Mouse (Mus musculus) bone marrow macrophage, adult 2 months (primary cell): ENCODE results near the gene Paox. TPM values are rescaled to one million over a fixed set of nuclear protein-coding genes. Genes with fewer than 3 reads are reported as not detected.
"Not testable (repeated sequence)": the region's sequence is repeated elsewhere in the genome, so short reads cannot be mapped to it uniquely, and the experiment has no call there.

Experiments
- H3K27ac ChIP-seq: 2 replicates; pipeline ENCODE4 v1.5.1; 2012; ENCODE audit warnings: low read depth, low read length; ENCODE audit not compliant: insufficient read depth
- H3K4me1 ChIP-seq: 2 replicates; pipeline ENCODE4 v1.6.1; 2012; ENCODE audit warnings: low read length; ENCODE audit not compliant: control insufficient read depth, insufficient read depth
- H3K4me3 ChIP-seq: 2 replicates; pipeline ENCODE4 v1.5.1; 2012; ENCODE audit warnings: mild to moderate bottlenecking, low read length, moderate library complexity; ENCODE audit not compliant: insufficient read depth
- CTCF ChIP-seq: IDR thresholded peaks from 2 replicates; pipeline ENCODE4 v1.5.1; 2012; ENCODE audit warnings: low read depth, mild to moderate bottlenecking, low read length, moderate library complexity
- POLR2A ChIP-seq: IDR thresholded peaks from 2 replicates; pipeline ENCODE4 v1.6.1; 2012; ENCODE audit warnings: mild to moderate bottlenecking, low read depth, low read length, borderline replicate concordance
- polyA plus RNA-seq: library from polyadenylated mRNA; stranded (reverse); fragments of >200 nt; gene quantifications from 2 replicates; pipeline ENCODE4 v1.2.4, GENCODE M21; 2012; ENCODE audit not compliant: missing spikeins, insufficient read depth, insufficient read length

The Paox gene
- polyA plus RNA-seq, 1 experiment: 20.1 TPM

DNA sequence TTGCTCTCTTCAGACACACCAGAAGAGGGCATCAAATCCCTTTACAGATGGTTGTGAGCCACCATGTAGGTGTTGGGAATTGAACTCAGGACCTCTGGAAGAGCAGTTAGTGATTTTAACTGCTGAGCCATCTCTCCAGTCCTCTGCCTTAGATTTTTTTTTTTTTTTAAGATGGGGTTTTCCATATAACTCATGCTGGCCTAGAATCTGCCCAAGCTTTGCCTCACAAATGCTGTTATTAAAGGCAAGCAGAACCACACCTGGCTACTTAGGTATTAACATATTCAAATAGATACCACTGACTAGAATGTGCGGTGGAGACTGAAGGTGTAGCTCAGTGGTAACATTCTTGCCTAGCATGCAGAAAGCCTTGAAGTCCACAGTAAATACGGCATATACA, 4.9 kb downstream of the Paox start:
- Histone ChIP-seq H3K4me1 (peaks cover 9% of the 10 kb centered on the region), H3K4me3 (no peak overlapping the region), H3K27ac (no peak overlapping the region)
- no peak for TF ChIP-seq CTCF
- no peak for TF ChIP-seq POLR2A

DNA sequence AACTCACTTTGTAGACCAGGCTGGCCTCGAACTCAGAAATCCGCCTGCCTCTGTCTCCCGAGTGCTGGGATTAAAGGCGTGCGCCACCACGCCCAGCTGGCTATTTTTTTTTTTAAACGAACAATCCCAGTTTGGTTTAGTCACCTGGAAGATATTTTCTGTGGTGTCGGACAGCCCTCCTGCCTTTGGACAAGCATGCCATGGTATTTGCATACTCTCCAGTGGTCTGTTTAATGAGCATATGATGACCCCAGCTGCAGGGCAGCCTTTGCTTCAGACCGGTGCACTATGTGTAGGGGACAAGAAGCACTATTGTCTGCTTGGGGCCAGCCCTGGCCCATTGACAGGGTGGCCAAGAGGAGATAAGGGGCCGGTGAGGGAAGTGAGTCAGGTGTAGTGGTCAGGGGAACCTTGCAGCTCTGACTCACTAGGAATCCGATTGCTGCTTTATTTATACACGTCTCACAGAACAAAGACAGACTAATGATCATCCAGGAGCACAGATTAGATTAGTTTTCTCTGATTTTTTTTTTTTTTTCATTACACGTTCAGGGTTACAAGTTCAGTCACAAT, 5.8 kb downstream of the Paox start:
- H3K27ac ChIP-seq: no peak overlapping the region
- TF ChIP-seq POLR2A: no peak
- no peak for TF ChIP-seq CTCF
- H3K4me1 ChIP-seq: peaks cover 9% of the 10 kb centered on the region
- H3K4me3 ChIP-seq: no peak overlapping the region

DNA sequence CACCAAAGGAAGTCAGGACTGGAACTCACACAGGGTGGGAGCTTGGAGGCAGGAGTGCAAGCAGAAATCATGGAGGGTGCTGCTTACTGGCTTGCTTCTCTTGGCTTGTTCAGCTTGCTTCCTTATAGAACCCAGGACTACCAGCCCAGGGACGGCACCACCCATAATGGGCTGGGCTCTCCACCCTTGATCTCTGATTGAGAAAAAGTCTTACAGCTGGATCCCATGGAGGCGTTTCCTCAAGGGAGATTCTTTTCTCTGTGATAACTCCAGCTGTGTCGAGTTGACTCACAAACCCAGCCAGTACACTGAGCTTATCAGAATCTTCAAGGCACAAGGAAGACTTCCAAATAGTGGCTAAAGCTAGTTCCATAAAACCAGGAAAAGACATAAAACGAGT, 7.2 kb downstream of the Paox start:
- peaks cover 15% of the 10 kb centered on the region for H3K4me1 ChIP-seq
- H3K27ac ChIP-seq: no peak overlapping the region
- no peak overlapping the region for H3K4me3 ChIP-seq
- no peak for TF ChIP-seq POLR2A
- no peak for TF ChIP-seq CTCF

DNA sequence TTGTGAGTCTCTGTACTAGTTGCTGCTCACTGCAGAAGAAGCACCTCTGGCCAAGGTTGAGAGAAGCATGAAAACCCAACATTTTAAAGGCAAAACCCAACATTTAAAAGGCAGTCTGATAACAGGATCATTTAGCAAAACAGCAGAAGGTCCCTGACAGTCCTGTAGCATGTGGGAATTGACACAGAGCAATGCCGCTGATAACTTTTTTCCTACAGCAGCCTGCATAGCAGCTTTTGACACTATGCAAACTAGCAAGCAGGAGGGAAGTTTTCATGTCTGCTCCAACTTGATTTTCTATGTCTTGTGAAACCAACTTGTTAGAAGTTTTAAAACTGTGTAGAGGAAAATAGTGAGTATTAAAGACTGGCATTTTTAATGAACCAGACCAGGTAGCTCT, 8.8 kb downstream of the Paox start:
- Histone ChIP-seq H3K4me1 (peaks cover 26% of the 10 kb centered on the region), H3K27ac (no peak overlapping the region), H3K4me3 (no peak overlapping the region)
- TF ChIP-seq CTCF: no peak

DNA sequence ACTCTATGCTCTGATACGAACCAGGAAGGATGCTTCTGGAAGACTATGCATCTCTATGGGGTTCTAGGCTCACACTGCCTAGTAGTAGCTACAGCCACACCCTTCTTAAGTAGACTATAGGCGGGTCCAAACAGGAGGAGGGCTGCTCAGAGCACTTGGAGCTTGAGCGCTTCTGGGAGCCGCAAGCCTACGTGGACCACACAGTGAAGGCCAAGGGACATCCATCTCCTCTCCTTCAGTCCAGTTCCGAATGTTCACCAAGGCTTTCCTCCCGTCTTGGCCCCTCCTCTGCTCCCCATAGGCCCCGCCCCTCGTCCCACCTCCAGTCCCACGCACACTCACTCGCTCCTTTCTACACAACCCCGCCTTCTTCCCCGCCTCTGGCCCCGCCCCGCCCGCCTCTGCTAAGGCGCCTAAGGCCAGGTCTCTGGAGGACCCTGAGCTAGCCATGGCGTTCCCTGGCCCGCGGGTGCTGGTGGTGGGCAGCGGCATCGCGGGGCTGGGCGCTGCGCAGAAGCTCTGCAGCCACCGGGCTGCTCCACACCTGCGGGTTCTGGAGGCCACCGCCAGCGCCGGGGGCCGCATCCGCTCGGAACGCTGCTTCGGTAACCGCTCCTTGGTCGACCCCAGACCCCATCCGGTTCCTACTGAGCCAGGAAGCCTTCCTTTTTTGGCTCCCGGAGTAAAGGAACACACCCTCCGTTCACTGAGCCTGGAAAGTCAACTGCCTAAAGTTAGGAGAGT, 9.9 kb downstream of the Paox start:
- Histone ChIP-seq H3K4me1 (peaks cover 26% of the 10 kb centered on the region), H3K27ac (peak overlapping the region; percentile 37), H3K4me3 (peak overlapping the region; percentile 94)
- TF ChIP-seq POLR2A: no peak

DNA sequence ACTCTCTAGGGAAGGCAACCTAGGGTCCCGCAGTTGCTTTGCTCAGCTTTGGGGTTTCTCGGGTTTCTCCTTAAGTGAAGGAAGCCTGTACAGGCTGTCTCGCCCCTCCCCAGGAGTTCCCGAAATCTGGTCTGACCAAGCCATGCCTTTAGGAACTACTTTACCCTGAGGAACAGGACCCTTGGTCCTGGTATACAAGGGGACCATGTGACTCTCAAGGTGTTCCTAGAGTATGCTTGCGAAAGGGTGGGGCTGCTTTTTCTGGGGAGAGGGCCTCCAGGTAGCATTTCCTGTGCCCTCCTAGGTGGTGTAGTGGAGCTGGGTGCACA, 10.4 kb downstream of the Paox start:
- TF ChIP-seq POLR2A: no peak
- TF ChIP-seq CTCF: no peak
- Histone ChIP-seq H3K27ac (peak overlapping the region; percentile 37), H3K4me1 (peaks cover 26% of the 10 kb centered on the region), H3K4me3 (peak overlapping the region; percentile 94)

DNA sequence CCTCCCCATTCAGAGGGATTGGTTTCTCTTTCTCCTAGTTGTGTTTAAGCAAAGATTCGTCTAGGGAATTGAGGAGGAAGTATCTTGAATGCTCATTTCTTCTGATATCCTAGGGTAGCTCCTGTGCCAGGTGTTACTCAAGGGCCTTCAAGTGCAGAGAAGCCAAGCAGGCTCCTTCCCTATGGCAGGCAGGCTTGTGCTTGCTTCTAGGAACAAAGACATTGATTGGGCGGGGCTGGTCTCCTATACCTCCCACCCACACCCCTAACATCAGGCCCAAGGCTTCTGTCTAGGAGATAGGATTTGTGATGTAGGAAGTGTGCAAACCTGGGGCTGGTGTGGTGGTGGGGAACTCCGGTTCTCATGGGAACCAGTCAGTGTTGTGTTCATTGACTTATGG, 11.3 kb downstream of the Paox start:
- Histone ChIP-seq H3K4me1 (peaks cover 28% of the 10 kb centered on the region), H3K4me3 (peak overlapping the region; percentile 36), H3K27ac (peak overlapping the region; percentile 92)
- TF ChIP-seq POLR2A (no peak), CTCF (no peak)

DNA sequence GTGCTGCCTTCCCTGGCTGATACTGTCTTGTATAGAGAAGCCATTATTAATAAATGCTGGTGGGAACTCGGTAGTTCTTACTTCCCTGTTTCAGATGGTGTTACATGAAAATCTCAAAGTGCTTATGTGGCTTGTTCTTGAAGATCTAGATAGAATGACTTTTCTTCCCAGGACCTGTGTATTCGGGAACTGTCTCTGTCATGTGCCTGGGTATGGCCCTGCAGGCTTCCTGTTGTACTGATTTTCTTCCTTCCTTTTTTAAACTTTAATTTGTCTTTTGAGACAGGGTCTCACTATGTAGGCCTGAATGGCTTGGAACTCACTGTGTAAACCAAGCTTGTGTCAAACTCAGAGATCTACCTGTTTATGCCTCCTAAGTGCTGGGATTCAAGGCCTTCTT, 12.3 kb downstream of the Paox start:
- H3K4me1 ChIP-seq: peaks cover 30% of the 10 kb centered on the region
- TF ChIP-seq CTCF: no peak
- no peak for TF ChIP-seq POLR2A
- H3K27ac ChIP-seq: peak overlapping the region; percentile 96
- H3K4me3 ChIP-seq: peak overlapping the region; percentile 36

DNA sequence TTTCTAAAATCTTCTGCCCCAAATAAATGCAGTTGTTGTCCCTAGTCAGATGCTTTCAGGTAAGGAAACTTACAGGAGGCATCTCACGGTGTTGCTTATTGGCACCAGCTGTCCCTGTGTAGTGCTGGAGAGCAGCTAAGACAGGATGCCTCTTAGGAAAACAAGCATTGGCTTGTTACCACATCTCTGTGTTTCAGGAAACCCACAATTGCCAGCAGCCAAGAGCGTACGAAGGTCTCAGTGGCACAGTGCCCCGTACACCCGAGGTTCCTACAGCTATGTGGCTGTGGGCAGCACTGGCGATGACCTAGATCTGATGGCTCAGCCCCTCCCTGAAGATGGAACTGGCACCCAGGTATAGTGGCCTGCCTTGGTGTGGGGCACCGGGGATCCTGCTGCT, 16.6 kb downstream of the Paox start:
- H3K27ac ChIP-seq, H3K4me3 ChIP-seq: not testable (repeated sequence)
- H3K4me1 ChIP-seq: peaks cover 36% of the 10 kb centered on the region

DNA sequence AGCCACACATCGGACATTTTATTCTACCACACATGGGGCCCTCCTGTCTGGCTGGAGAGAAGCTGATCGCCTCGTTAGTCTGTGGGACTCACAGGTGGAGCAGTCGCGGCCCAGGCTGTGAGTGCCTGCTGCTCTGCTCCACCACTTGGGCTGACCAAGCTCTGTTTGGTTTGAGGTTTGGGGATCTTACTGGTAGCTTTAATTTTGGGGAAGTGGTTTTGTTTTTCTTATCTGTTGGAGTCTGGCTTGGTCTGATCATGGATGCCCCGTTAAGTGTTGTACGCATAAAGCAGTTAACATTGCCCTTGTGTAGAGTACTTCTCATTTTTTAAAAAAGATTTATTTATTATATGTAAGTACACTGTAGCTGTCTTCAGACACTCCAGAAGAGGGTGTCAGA, 18.4 kb downstream of the Paox start:
- not testable (repeated sequence) for H3K4me3 ChIP-seq, H3K27ac ChIP-seq
- peaks cover 21% of the 10 kb centered on the region for H3K4me1 ChIP-seq

DNA sequence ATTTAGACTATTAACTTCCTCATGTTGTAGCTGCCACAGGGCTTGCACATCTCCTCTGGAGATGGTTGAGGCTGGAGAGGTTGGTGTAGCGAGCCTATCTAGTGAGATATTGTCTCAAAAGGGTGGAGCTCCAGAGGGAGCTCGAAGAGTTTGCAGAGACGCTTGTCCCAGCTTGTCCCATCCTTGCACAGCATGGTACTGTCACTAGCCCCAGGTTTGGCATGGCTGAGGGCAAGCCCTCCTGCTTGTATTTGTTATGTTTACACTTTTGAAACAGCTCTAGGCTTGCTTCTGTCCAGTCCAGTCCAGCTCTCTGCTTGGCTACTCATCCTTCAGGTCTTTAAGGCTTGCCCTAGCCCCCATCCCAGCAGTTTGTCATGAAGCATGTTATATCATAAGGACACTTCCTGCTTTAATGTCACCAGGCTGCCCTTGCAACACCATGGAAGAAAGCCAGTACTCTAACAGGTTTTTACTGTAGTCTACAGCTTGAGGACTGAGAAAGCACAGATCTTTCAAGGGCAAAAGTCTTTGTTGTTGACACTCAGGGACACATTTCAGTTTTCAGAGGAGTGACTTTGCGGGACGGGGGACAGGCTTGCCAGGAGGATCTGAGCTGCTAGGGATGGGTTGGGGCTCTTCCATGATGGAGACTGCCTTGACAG, 19.6 kb downstream of the Paox start:
- Histone ChIP-seq H3K4me3 (no peak overlapping the region), H3K27ac (no peak overlapping the region), H3K4me1 (peaks cover 19% of the 10 kb centered on the region)
- TF ChIP-seq POLR2A: no peak
- no peak for TF ChIP-seq CTCF
